Mouse (Mus musculus): ENCODE data around the gene Dcun1d3. TPM values are rescaled to one million over a fixed set of nuclear protein-coding genes. Genes with fewer than 3 reads are reported as not detected.
A peak's percentile ranks its signal among the peaks of the same experiment; 100 is the strongest.

Dcun1d3 gene
- polyA plus RNA-seq, 1 experiment: 7.9 TPM

- no peak overlapping the region for H3K4me3 ChIP-seq (replicated peaks; ENCODE audit: control insufficient read depth, low read depth, low read length)
- WGBS: 79% methylated on average over 4 of the region's 4 CpGs
- no peak overlapping the region for H3K27ac ChIP-seq (ENCODE audit: control insufficient read depth, insufficient read depth, low read depth, low read length, poor library complexity)
- no peaks in the 10 kb centered on the region for H3K4me1 ChIP-seq (ENCODE audit: control insufficient read depth, insufficient read depth, low read length)
- TF ChIP-seq POLR2A (IDR thresholded peaks at IDR 0.05; ENCODE audit: borderline replicate concordance, control insufficient read depth, low read depth, low read length) (no peak), CTCF (IDR thresholded peaks at IDR 0.05; ENCODE audit: control insufficient read depth, insufficient read depth, low read length) (no peak)
Measured at GRCm38 (mm10) chr7:119887887-119888286, 8.2 kb downstream of the Dcun1d3 start.

GRCm38 (mm10) chr7:119881229-119881628 is 14.9 kb downstream of the Dcun1d3 start:
- 78% methylated on average over 2 of the region's 2 CpGs for WGBS

GRCm38 (mm10) chr7:119880345-119880744 is 15.8 kb downstream of the Dcun1d3 start:
- TF ChIP-seq CTCF (IDR thresholded peaks at IDR 0.05; ENCODE audit: control insufficient read depth, insufficient read depth, low read length) (no peak), POLR2A (IDR thresholded peaks at IDR 0.05; ENCODE audit: borderline replicate concordance, control insufficient read depth, low read depth, low read length) (no peak)
- H3K4me3 ChIP-seq (replicated peaks; ENCODE audit: control insufficient read depth, low read depth, low read length): no peak overlapping the region
- H3K4me1 ChIP-seq (ENCODE audit: control insufficient read depth, insufficient read depth, low read length): no peaks in the 10 kb centered on the region; the same call in 1 of the 2 replicates
- no peak overlapping the region for H3K27ac ChIP-seq (ENCODE audit: control insufficient read depth, insufficient read depth, low read depth, low read length, poor library complexity)
- 53% methylated on average over 5 of the region's 5 CpGs for WGBS

More at GRCm38 (mm10) chr7:119881229-119881628, 14.9 kb downstream of the Dcun1d3 start:
- Histone ChIP-seq H3K27ac (ENCODE audit: control insufficient read depth, insufficient read depth, low read depth, low read length, poor library complexity) (no peak overlapping the region), H3K4me1 (ENCODE audit: control insufficient read depth, insufficient read depth, low read length) (no peaks in the 10 kb centered on the region; the same call in 1 of the 2 replicates), H3K4me3 (replicated peaks; ENCODE audit: control insufficient read depth, low read depth, low read length) (no peak overlapping the region)
- no peak for TF ChIP-seq POLR2A (IDR thresholded peaks at IDR 0.05; ENCODE audit: borderline replicate concordance, control insufficient read depth, low read depth, low read length)
- no peak for TF ChIP-seq CTCF (IDR thresholded peaks at IDR 0.05; ENCODE audit: control insufficient read depth, insufficient read depth, low read length)

- Histone ChIP-seq H3K4me1 (ENCODE audit: control insufficient read depth, insufficient read depth, low read length) (no peaks in the 10 kb centered on the region; the same call in 1 of the 2 replicates), H3K4me3 (replicated peaks; ENCODE audit: control insufficient read depth, low read depth, low read length) (no peak overlapping the region), H3K27ac (ENCODE audit: control insufficient read depth, insufficient read depth, low read depth, low read length, poor library complexity) (peak overlapping the region; percentile 40; the same call in 1 of the 2 replicates)
- 52% methylated on average over 4 of the region's 4 CpGs for WGBS
- no peak for TF ChIP-seq POLR2A (IDR thresholded peaks at IDR 0.05; ENCODE audit: borderline replicate concordance, control insufficient read depth, low read depth, low read length)
- TF ChIP-seq CTCF (IDR thresholded peaks at IDR 0.05; ENCODE audit: control insufficient read depth, insufficient read depth, low read length): no peak
Measured at GRCm38 (mm10) chr7:119879171-119879570, 16.9 kb downstream of the Dcun1d3 start.

- Histone ChIP-seq H3K4me3 (replicated peaks; ENCODE audit: control insufficient read depth, low read depth, low read length) (no peak overlapping the region), H3K27ac (ENCODE audit: control insufficient read depth, insufficient read depth, low read depth, low read length, poor library complexity) (no peak overlapping the region), H3K4me1 (ENCODE audit: control insufficient read depth, insufficient read depth, low read length) (peaks cover 1% of the 10 kb centered on the region; the same call in 1 of the 2 replicates)
- TF ChIP-seq CTCF (IDR thresholded peaks at IDR 0.05; ENCODE audit: control insufficient read depth, insufficient read depth, low read length): no peak
- 79% methylated on average over 3 of the region's 3 CpGs for WGBS
Measured at GRCm38 (mm10) chr7:119875776-119876440, 20.2 kb downstream of the Dcun1d3 start.

GRCm38 (mm10) chr7:119873050-119873449 is 23.0 kb downstream of the Dcun1d3 start:
- peaks cover 1% of the 10 kb centered on the region; the same call in 1 of the 2 replicates for H3K4me1 ChIP-seq (ENCODE audit: control insufficient read depth, insufficient read depth, low read length)
- no peak for TF ChIP-seq CTCF (IDR thresholded peaks at IDR 0.05; ENCODE audit: control insufficient read depth, insufficient read depth, low read length)
- WGBS: 75% methylated on average over 2 of the region's 2 CpGs
- H3K4me3 ChIP-seq (replicated peaks; ENCODE audit: control insufficient read depth, low read depth, low read length): no peak overlapping the region
- H3K27ac ChIP-seq (ENCODE audit: control insufficient read depth, insufficient read depth, low read depth, low read length, poor library complexity): no peak overlapping the region

GRCm38 (mm10) chr7:119872204-119872603 is 23.9 kb downstream of the Dcun1d3 start:
- peaks cover 1% of the 10 kb centered on the region; the same call in 1 of the 2 replicates for H3K4me1 ChIP-seq (ENCODE audit: control insufficient read depth, insufficient read depth, low read length)
- TF ChIP-seq POLR2A (IDR thresholded peaks at IDR 0.05; ENCODE audit: borderline replicate concordance, control insufficient read depth, low read depth, low read length): no peak
- no peak for TF ChIP-seq CTCF (IDR thresholded peaks at IDR 0.05; ENCODE audit: control insufficient read depth, insufficient read depth, low read length)
- WGBS: 66% methylated on average over 4 of the region's 4 CpGs
- H3K27ac ChIP-seq (ENCODE audit: control insufficient read depth, insufficient read depth, low read depth, low read length, poor library complexity): no peak overlapping the region
- H3K4me3 ChIP-seq (replicated peaks; ENCODE audit: control insufficient read depth, low read depth, low read length): no peak overlapping the region

GRCm38 (mm10) chr7:119866136-119866535 is 30.0 kb downstream of the Dcun1d3 start:
- H3K27ac ChIP-seq (ENCODE audit: control insufficient read depth, insufficient read depth, low read depth, low read length, poor library complexity): no peak overlapping the region
- no peaks in the 10 kb centered on the region; the same call in 1 of the 2 replicates for H3K4me1 ChIP-seq (ENCODE audit: control insufficient read depth, insufficient read depth, low read length)
- no peak overlapping the region for H3K4me3 ChIP-seq (replicated peaks; ENCODE audit: control insufficient read depth, low read depth, low read length)
- TF ChIP-seq CTCF (IDR thresholded peaks at IDR 0.05; ENCODE audit: control insufficient read depth, insufficient read depth, low read length): no peak
- TF ChIP-seq POLR2A (IDR thresholded peaks at IDR 0.05; ENCODE audit: borderline replicate concordance, control insufficient read depth, low read depth, low read length): no peak
- 77% methylated on average over 1 of the region's 1 CpGs for WGBS

All from bone marrow, adult 2 months (tissue).